Mouse (Mus musculus): Measurements from ENCODE around the gene Bzw1. TPM values are rescaled to one million over a fixed set of nuclear protein-coding genes. Genes with fewer than 3 reads are reported as not detected.

Bzw1 gene
- total and polyA plus RNA-seq, 3 experiments: 199 to 268 (median 242) TPM

DNA sequence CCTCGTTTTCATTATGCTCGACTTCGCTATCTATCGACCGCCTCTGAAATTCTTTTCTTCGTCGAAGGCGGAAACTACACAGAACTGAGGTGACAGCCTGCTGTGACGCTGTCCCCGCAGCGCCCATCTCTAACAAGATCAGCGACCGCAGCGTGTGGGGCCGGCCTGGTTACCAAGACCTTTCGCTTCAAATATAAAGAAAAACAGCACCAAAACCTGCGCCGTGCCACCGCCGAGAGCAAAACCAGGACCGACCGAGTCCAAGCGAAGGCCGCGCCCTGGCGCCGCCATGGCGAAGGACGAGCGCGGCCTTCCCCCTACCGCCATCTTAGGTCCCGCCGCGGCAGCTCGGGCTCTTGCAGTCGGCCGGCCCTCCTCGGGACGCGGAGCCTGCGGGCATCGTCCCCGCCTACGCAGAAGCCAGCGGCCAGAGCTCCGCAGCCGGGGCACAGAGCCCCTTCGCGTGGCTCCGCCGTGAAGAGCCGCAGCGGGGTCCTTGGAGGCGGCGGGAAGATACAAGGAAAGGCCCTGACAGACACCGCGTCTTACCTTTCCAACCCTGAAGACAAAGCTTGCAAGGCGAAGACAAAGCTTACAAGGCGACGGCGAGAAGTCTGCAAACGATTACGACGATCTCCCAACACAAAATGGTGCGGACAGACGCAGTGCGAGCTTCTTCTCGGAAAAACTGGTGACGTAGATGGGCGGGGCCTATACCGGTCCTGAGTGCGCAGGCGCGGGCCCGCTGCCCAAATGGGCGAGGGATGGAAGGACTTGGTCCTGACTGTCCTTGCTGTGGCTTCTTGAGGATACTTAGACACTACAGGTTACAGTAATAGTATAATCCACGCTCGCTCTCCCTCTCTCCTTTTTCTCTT lies 30.9 kb downstream of the Bzw1 start, which contains the start of gene Clk1 (continued):
- TF ChIP-seq RAD21 (IDR thresholded peaks at IDR 0.05; ENCODE audit: low read depth, low read length) (no peak), NELFE (IDR thresholded peaks at IDR 0.05; ENCODE audit: low read depth, low read length) (peak; percentile 94), TCF12 (IDR thresholded peaks at IDR 0.05; ENCODE audit: low read depth, low read length) (peak; percentile 74), ZC3H11A (IDR thresholded peaks at IDR 0.05; ENCODE audit: low read depth, low read length) (0 out of 2 replicates have a peak, but pooled peaks have one; percentile 13)

GRCm38 (mm10) chr1:58424551-58424950 lies 31.9 kb downstream of the Bzw1 start:
- peaks cover 0 to 5% of the 10 kb centered on the region in 2 experiments; a peak in 1 of 4 replicates for H3K4me1 ChIP-seq (ENCODE audit: control insufficient read depth in 1 of 2, insufficient read depth in 2 of 2, low read length in 2 of 2)
- no peak overlapping the region for H3K4me3 ChIP-seq (ENCODE audit: control insufficient read depth in 1 of 2, insufficient read depth in 1 of 2, low read depth in 2 of 2, low read length in 2 of 2)
- H3K9me3 ChIP-seq (replicated peaks; ENCODE audit: insufficient read depth, low read length): no peaks in the 10 kb centered on the region
- TF ChIP-seq TAL1 (IDR thresholded peaks at IDR 0.05; ENCODE audit: low read length) (no peak), GABPA (IDR thresholded peaks at IDR 0.05; ENCODE audit: low read depth, low read length) (no peak), MXI1 (IDR thresholded peaks at IDR 0.05; ENCODE audit: low read depth, low read length) (no peak), MAZ (IDR thresholded peaks at IDR 0.05; ENCODE audit: low read depth, low read length) (no peak), ZNF384 (IDR thresholded peaks at IDR 0.05; ENCODE audit: low read depth, low read length) (no peak), HCFC1 (IDR thresholded peaks at IDR 0.05; ENCODE audit: low read depth, low read length) (no peak)
- H3K36me3 ChIP-seq (ENCODE audit: control insufficient read depth in 1 of 2, insufficient read depth in 2 of 2, low read length in 2 of 2): peaks cover 17 to 19% of the 10 kb centered on the region in 2 experiments
- no peak for DNase-seq (ENCODE audit: low read depth, low spot score)
- H3K27ac ChIP-seq (ENCODE audit: control insufficient read depth, low read depth, low read length): no peak overlapping the region
- no peak overlapping the region for H3K9ac ChIP-seq (ENCODE audit: control insufficient read depth, low read depth, low read length, poor library complexity, severe bottlenecking)
- H3K27me3 ChIP-seq (ENCODE audit: control insufficient read depth in 1 of 2, insufficient read depth in 2 of 2, low read length in 2 of 2): no peaks in the 10 kb centered on the region
- H3K79me2 ChIP-seq (ENCODE audit: control insufficient read depth, insufficient read depth, low read length, poor library complexity): peaks cover 29% of the 10 kb centered on the region

DNA sequence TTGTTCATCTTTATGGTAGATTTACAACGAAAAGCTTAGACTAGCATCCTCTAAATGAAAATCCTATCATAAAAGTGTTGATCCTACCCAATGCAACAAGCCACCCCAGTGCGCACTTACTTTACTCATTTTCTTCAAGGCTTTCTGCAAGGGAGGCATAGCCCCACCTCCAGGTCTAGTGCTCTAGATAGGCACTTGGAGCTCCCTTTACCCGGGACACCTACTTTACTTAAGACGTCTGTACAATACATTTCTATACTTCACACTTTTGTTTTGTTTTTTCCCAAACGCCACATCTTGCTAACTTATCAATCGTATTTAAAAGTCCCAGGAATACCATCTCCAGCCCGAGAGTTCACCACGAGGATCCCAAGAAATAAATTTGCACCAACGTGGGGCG lies 52.0 kb downstream of the Bzw1 start:
- peak; percentile 69 for DNase-seq (ENCODE audit: low read depth, low spot score)

More for the DNA sequence above, 52.0 kb downstream of the Bzw1 start:
- no peaks in the 10 kb centered on the region for H3K27me3 ChIP-seq (ENCODE audit: control insufficient read depth in 1 of 2, insufficient read depth in 2 of 2, low read length in 2 of 2)
- H3K4me1 ChIP-seq (ENCODE audit: control insufficient read depth in 1 of 2, insufficient read depth in 2 of 2, low read length in 2 of 2): peaks cover 2 to 6% of the 10 kb centered on the region in 2 experiments; a peak in 2 of 4 replicates
- peak overlapping the region; percentile 87 for H3K9ac ChIP-seq (ENCODE audit: control insufficient read depth, low read depth, low read length, poor library complexity, severe bottlenecking)
- H3K79me2 ChIP-seq (ENCODE audit: control insufficient read depth, insufficient read depth, low read length, poor library complexity): peaks cover 17% of the 10 kb centered on the region
- TF ChIP-seq ELF1 (IDR thresholded peaks at IDR 0.05; ENCODE audit: low read depth, low read length) (no peak), ZC3H11A (IDR thresholded peaks at IDR 0.05; ENCODE audit: low read depth, low read length) (no peak), RAD21 (IDR thresholded peaks at IDR 0.05; ENCODE audit: low read depth, low read length) (no peak), NRF1 (IDR thresholded peaks at IDR 0.05; ENCODE audit: insufficient read depth, low read depth, low read length, poor library complexity, severe bottlenecking) (no peak), EP300 (IDR thresholded peaks at IDR 0.05; ENCODE audit: low read depth in 1 of 2, low read length in 2 of 2) (no peak), TBP (IDR thresholded peaks at IDR 0.05; ENCODE audit: low read depth, low read length) (no peak; the same call in 1 of the 2 replicates), RCOR1 (IDR thresholded peaks at IDR 0.05; ENCODE audit: low read depth, low read length) (no peak), MAZ (IDR thresholded peaks at IDR 0.05; ENCODE audit: low read depth, low read length) (no peak), SMC3 (IDR thresholded peaks at IDR 0.05; ENCODE audit: low read depth, low read length) (no peak), POLR2AphosphoS5 (IDR thresholded peaks at IDR 0.05; ENCODE audit: borderline replicate concordance, low read depth, low read length) (no peak), MYB (IDR thresholded peaks at IDR 0.05; ENCODE audit: low read depth, low read length) (no peak)
- no peaks in the 10 kb centered on the region for H3K9me3 ChIP-seq (replicated peaks; ENCODE audit: insufficient read depth, low read length)
- H3K27ac ChIP-seq (ENCODE audit: control insufficient read depth, low read depth, low read length): peak overlapping the region; percentile 87
- H3K4me3 ChIP-seq (ENCODE audit: control insufficient read depth in 1 of 2, insufficient read depth in 1 of 2, low read depth in 2 of 2, low read length in 2 of 2): peak overlapping the region; percentile 84 to 90
- no peaks in the 10 kb centered on the region; a peak in 2 of 4 replicates for H3K36me3 ChIP-seq (ENCODE audit: control insufficient read depth in 1 of 2, insufficient read depth in 2 of 2, low read length in 2 of 2)
